Mouse (Mus musculus): Measurements from ENCODE around the gene Fads3.

The Fads3 gene

GRCm38 (mm10) chr19:10070186-10070980 lies 29.0 kb downstream of the Fads3 start:
- no peak for DNase-seq (ENCODE audit: low spot score)

DNA sequence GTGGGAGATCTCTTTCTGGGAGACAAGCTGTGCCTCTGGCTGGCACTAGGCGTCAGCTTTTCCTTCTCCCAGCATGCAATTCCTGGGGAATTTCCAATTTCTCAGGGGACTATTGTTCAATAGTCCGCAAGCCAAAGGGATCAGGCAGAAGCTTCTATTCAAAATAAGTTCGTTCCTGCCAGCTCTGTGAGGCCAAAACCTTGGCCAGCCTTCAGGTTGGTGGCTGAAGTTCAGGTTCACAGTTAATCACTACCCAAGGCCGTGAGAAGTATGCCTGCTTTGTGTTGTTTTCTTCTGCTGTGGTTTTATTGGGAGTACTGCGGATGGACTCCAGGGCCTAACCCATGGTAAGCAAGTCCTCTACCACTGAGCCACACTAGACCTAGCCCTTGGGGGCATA lies 29.8 kb downstream of the Fads3 start:
- no peak for DNase-seq (ENCODE audit: low spot score)

- DNase-seq (ENCODE audit: low spot score) = peak; percentile 14
Observed at GRCm38 (mm10) chr19:10071892-10072291, 30.5 kb downstream of the Fads3 start.

GRCm38 (mm10) chr19:10073145-10073544 lies 31.8 kb downstream of the Fads3 start:
- no peak for DNase-seq (ENCODE audit: low spot score)

GRCm38 (mm10) chr19:10078392-10078791 lies 37.0 kb downstream of the Fads3 start:
- DNase-seq (ENCODE audit: low spot score) = no peak

- DNase-seq (ENCODE audit: low spot score) = no peak
Observed at GRCm38 (mm10) chr19:10080384-10080783, 39.0 kb downstream of the Fads3 start.

DNA sequence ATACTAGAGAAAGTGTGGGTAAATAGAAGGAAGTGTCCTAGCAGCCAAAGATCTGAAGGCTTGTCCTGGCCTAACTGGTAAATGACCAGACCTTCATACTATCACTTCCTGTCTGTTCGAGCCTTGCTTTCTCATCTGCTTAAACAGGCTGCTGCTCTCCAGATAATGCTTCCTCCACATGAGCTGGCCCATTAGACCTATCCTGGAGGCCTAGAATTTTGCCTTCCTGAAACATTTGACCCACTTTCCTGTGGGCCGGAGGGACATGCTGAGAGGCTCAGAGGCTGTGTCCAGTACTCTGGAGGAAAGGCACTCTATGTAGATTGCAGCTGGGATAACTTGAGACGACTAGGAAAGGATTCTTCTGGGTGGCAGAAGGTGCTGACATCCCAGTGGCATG lies 40.7 kb downstream of the Fads3 start:
- no peak for DNase-seq (ENCODE audit: low spot score)

GRCm38 (mm10) chr19:10085454-10085853 lies 44.1 kb downstream of the Fads3 start:
- no peak for DNase-seq (ENCODE audit: low spot score)

DNA sequence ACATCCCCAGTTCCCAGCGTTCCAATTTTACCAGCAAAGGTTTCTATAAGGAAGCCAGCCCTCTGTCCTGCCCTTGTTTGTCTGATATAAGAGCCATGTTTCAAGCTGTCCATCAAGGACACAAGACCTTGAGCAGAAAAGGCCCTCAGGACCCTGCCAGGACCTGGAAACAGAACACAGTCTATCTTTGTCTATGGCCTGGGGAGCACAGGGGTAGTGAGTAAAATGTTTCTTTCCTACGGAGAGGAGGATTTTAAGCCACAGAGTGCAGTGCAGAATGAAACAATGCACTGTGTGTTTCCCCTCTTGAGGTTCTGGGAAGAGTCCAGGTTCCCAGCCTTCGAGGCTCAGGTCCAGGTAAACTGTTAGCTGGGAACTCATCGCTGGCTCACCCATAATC lies 45.6 kb downstream of the Fads3 start:
- no peak for DNase-seq (ENCODE audit: low spot score)

DNA sequence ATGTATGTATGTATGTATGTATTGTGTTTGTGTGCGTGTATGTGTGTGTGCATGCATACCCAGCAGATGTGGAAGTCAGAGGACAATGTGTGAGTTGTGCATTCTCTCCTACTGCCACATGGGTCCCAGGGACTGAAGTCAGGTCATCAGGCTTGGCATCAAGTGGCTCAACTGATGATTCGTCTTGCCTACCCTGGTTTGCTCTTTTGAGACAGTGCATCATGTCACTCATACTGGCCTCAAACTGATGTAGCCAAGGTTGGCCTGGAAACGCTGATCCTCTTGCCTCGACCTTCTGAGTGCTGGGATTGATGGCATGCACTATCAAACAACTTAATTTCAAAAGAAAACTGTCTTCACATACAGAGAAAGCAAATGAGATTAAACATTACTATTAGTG lies 52.5 kb downstream of the Fads3 start:
- no peak for DNase-seq (ENCODE audit: low spot score)

GRCm38 (mm10) chr19:10094695-10095094 lies 53.3 kb downstream of the Fads3 start:
- no peak for DNase-seq (ENCODE audit: low spot score)

- no peak for DNase-seq (ENCODE audit: low spot score)
Observed at GRCm38 (mm10) chr19:10096371-10096876, 55.1 kb downstream of the Fads3 start.

DNA sequence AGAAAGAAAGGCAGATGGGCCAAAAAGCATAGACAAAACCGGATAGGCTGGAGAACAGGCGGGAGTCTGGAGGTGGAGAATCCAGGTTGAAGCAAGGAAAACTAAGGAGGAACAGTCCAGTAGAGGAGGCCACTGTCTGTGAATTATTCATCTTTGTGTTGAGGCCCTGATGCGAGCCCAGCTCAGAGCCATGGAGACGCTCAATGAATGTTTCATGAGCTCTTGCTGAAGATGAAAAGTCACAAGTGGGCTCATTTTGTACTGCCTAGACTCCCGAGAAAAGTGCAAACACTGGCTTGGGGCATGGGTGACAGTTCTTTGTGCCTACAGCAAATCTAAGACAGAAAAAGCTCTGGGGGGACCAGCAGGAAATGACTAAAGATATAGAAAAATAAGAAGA lies 56.5 kb downstream of the Fads3 start:
- no peak for DNase-seq (ENCODE audit: low spot score)

GRCm38 (mm10) chr19:10100631-10101071 lies 59.3 kb downstream of the Fads3 start:
- DNase-seq (ENCODE audit: low spot score) = peak; percentile 82

DNA sequence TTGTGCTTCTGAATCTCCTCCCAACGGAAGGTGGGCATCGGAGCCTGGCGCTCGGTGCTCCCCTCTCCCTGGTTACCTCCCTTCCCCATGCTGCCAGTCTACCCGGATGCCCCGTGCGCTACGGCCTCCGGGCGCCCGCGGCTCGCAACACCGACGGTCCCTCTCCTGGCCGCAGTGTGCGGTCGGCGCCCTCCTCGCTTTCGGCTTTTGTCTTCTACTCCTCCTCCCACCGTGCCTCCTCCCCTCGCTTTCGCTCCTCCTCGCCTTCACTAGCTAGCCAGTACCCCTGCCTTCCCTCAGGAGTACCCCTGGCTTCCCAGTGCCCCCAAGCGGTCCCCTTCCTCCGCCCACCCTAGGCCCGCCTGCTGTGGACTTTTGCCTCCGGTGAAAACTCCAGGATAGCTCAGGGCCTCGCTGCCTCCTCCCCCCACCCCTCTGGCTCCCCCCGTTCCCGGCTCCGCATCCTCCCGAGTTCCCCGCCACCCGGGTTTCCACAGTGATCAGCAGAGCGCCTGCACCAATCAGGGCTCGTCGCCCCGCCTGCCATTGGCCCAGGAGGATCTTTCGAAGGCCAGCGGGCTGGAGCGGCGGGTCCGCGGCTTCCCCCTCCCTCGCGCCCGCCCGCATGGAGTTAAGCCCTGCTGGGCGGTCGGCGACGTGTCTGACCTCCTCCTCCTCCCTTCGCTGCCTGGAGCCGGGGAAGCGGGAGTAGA lies 60.1 kb downstream of the Fads3 start, which contains the start of gene Fads2:
Gene Fads2, minus strand, starts transcription at position 406 of the 713 bp plus-strand sequence.
- DNase-seq (ENCODE audit: low spot score) = peak; percentile 97

DNA sequence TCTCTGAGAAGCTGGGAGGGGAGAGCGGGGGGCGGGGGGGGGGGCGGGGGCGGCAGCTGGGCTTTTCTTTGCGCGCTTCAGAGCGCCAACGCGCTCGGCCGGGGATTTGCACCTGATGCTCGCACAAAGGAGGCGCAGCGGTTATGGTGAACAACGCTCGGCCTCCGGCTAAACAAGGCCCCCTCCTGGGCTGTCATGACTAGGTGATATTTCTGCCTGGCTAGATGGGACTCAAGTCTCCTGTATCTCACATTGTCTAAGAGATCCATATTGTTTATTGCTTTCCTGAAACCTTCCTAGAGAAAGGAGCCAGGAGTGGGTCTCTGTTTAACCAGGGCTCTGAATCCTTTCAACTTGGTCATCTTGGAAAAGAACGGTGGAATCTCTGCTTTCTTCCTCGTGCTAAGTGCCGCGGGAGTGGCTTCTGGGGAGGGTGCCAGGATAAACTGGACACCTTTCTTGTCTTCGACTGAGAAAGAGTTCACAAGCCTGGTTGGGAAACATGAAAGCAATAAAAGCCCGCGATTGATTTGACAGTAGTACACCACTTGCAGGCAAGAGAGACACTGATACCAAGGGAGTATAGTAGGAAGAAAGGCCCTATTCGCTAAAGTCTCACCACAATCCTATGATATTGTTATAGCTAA lies 60.8 kb downstream of the Fads3 start:
- peak; percentile 19 for DNase-seq (ENCODE audit: low spot score)

DNA sequence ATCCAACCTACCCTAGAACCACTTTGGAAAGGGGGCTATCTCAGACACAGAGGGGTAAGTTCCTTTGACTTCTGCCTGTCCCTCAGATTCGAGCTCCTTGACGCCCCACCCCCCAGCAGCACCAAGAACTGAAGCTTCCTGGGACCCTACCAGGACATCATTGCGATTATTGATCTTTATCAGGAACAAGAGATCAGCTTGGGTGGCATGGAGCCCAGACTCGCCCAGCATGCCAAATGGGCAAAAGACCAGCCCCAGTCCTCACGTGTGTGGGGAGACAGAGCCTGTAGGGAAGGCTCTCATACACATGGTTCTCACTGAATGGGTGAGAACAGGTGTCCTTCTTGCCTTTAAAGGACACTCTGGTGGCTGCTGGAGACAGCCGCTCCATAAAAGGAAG lies 62.9 kb downstream of the Fads3 start:
- no peak for DNase-seq (ENCODE audit: low spot score)

DNA sequence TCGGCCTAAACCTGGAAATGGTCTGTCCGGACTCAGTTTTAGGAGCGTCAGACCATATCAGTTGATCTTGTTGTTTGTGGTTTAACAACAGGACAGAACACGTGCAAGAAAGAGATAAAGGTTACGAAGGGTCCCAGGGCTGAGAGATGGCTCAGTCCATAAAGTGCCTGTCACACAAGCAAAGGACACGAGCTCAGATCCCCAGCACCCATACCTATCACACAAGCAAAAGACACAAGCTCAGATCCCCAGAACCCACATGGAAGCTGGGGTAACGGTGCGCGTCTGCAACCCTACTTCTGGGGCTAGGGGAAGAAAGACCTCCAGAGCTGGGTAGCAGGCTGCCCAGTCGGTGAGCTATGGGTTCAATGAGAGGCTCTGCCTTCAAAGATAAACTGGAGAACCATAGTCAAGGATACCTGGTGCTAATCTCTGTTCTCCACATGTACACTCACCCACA lies 63.7 kb downstream of the Fads3 start:
- no peak for DNase-seq (ENCODE audit: low spot score)

DNA sequence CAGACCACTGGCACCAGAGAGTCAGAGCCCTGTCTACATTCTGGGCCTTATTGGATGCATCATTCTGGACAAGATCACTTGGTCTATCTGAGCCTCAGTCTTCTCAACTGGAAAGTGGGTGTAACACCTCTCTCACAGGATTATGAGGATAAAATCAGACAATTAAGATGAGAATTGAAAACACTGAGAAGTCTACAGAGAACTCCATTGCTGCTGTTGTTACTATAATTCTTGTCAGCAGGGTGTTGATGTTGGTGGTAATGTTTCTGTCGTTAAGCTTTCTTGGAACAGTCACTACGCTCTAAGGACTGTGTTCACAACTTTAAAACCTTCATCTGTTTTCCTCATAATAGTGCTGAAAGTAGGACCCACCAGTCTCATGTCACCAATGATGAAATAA lies 65.3 kb downstream of the Fads3 start:
- no peak for DNase-seq (ENCODE audit: low spot score)

GRCm38 (mm10) chr19:10107051-10107611 lies 65.8 kb downstream of the Fads3 start:
- DNase-seq (ENCODE audit: low spot score) = no peak

DNA sequence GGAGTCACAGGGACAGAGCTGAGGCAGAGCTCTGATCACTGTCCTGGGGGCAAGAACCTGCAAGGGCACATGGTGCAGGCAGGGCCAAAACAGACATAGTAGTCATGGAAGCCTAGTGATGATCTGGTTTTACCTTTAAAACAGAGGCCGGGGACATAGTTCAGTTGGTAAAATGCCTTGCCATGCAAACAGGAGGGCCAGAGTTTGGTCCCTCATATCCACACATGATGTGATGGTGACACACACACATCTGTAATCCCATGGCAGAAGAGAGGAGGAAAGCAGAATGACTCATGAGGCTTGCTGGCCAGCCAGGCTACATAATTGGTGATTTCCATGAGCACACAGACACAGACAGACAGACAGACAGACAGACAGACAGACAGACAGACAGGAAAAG lies 66.8 kb downstream of the Fads3 start:
- DNase-seq (ENCODE audit: low spot score) = no peak

GRCm38 (mm10) chr19:10108666-10109065 lies 67.3 kb downstream of the Fads3 start:
- DNase-seq (ENCODE audit: low spot score) = no peak

Measured in embryo, embryonic 10 days (tissue).